Mouse (Mus musculus) stomach, postnatal 0 days (tissue): ENCODE results near the gene Rps11. TPM values are rescaled to one million over a fixed set of nuclear protein-coding genes. Genes with fewer than 3 reads are reported as not detected.

ENCODE experiments used
- ATAC-seq: fragments of 200-750 bp; cut with Nextera tagmentation; 2 replicates; pipeline ENCODE4 v1.8.0; 2017; ENCODE audit not compliant: low FRiP score, low TSS enrichment
- DNase-seq: peaks from one replicate; pipeline ENCODE4 v3.0.0-alpha.2; 2016; ENCODE audit warnings: low spot score
- H3K27ac ChIP-seq: fragments of 300-500 bp; sonication (generic); replicated peaks from 2 replicates; pipeline ENCODE4 v1.5.1; 2014; ENCODE audit warnings: mild to moderate bottlenecking, control low read depth
- H3K27me3 ChIP-seq: fragments of 300-500 bp; sonication (generic); 2 replicates; pipeline ENCODE4 v1.6.1; 2014; ENCODE audit warnings: low read length; ENCODE audit not compliant: control insufficient read depth, insufficient read depth
- H3K36me3 ChIP-seq: fragments of 300-500 bp; sonication (generic); 2 replicates; pipeline ENCODE4 v1.6.1; 2014; ENCODE audit warnings: low read length, mixed read lengths; ENCODE audit not compliant: control insufficient read depth, insufficient read depth
- H3K4me1 ChIP-seq: fragments of 300-500 bp; sonication (generic); replicated peaks from 2 replicates; pipeline ENCODE4 v1.6.1; 2014; ENCODE audit warnings: antibody characterized with exemption; ENCODE audit not compliant: control insufficient read depth, insufficient read depth
- H3K4me2 ChIP-seq: fragments of 300-500 bp; sonication (generic); replicated peaks from 2 replicates; pipeline ENCODE4 v1.6.1; 2014; ENCODE audit warnings: low read depth, mild to moderate bottlenecking, control low read depth, moderate library complexity
- H3K4me3 ChIP-seq: fragments of 300-500 bp; sonication (generic); 2 replicates; pipeline ENCODE4 v1.5.1; 2014; ENCODE audit warnings: low read depth, low read length, control low read depth
- H3K9ac ChIP-seq: fragments of 300-500 bp; sonication (generic); 2 replicates; pipeline ENCODE4 v1.6.1; 2014; ENCODE audit warnings: mild to moderate bottlenecking, low read length, control low read depth, mixed read lengths
- H3K9me3 ChIP-seq: fragments of 300-500 bp; sonication (generic); 2 replicates; pipeline ENCODE4 v1.6.1; 2016; ENCODE audit warnings: low read length; ENCODE audit not compliant: control insufficient read depth
- CTCF ChIP-seq: IDR thresholded peaks from 2 replicates; pipeline ENCODE4 v1.5.1; 2016; ENCODE audit warnings: antibody characterized with exemption, low read depth, mild to moderate bottlenecking, moderate library complexity
- EP300 ChIP-seq: optimal IDR thresholded peaks from 2 replicates; pipeline ENCODE3; 2016; ENCODE audit warnings: antibody characterized with exemption
- WGBS: fragments of 180-500 bp; shearing (Covaris S2); extraction: QIAGEN DNeasy Blood & Tissue Kit; methylation state at CpG from one replicate; pipeline ENCODE4 v1.1.7; 2014; 5-methylcytosine and 5-hydroxymethylcytosine counted together
- polyA plus RNA-seq: library from polyadenylated mRNA; unstranded; fragments of >200 nt; fragmentation: Nextera tagmentation; extraction: Ambion mirVana; gene quantifications from 2 replicates; pipeline ENCODE4 v1.2.1, GENCODE M21; 2015

The Rps11 gene
- polyA plus RNA-seq, 1 experiment from 2014 or later = 1,191 TPM

- Histone ChIP-seq H3K9me3 (no peaks in the 10 kb centered on the region), H3K9ac (peak overlapping the region; percentile 66), H3K27me3 (no peaks in the 10 kb centered on the region), H3K4me2 (peak overlapping the region; percentile 60), H3K4me1 (no peaks in the 10 kb centered on the region), H3K4me3 (peak overlapping the region; percentile 47), H3K36me3 (peaks cover 8% of the 10 kb centered on the region; the same call in 1 of the 2 replicates), H3K27ac (peak overlapping the region; percentile 88)
- TF ChIP-seq EP300 (no peak), CTCF (no peak)
- DNase-seq (no peak), ATAC-seq (no peak)
- WGBS = 69% methylated on average over 13 of the region's 13 CpGs
These were observed 33.8 kb downstream of the Rps11 start for GRCm38 (mm10) chr7:45090251-45090977.

- Histone ChIP-seq H3K4me3 (no peak overlapping the region), H3K4me2 (no peak overlapping the region), H3K9ac (no peak overlapping the region), H3K27ac (no peak overlapping the region), H3K4me1 (no peaks in the 10 kb centered on the region), H3K27me3 (no peaks in the 10 kb centered on the region), H3K36me3 (peaks cover 8% of the 10 kb centered on the region; the same call in 1 of the 2 replicates), H3K9me3 (no peaks in the 10 kb centered on the region)
- TF ChIP-seq CTCF (no peak), EP300 (no peak)
- ATAC-seq (no peak), DNase-seq (no peak)
- 94% methylated on average over 17 of the region's 17 CpGs for WGBS
These were observed 35.6 kb downstream of the Rps11 start for GRCm38 (mm10) chr7:45088597-45088996.

GRCm38 (mm10) chr7:45086084-45086483 lies 38.2 kb downstream of the Rps11 start:
- Histone ChIP-seq H3K36me3 (peaks cover 8% of the 10 kb centered on the region; the same call in 1 of the 2 replicates), H3K9me3 (no peaks in the 10 kb centered on the region), H3K27ac (no peak overlapping the region), H3K9ac (no peak overlapping the region), H3K4me2 (no peak overlapping the region), H3K4me1 (no peaks in the 10 kb centered on the region), H3K27me3 (no peaks in the 10 kb centered on the region), H3K4me3 (no peak overlapping the region)
- ATAC-seq (no peak), DNase-seq (no peak)
- 80% methylated on average over 4 of the region's 4 CpGs for WGBS
- no peak for TF ChIP-seq EP300
- TF ChIP-seq CTCF = peak; percentile 48

- Histone ChIP-seq H3K4me3 (no peak overlapping the region), H3K27me3 (no peaks in the 10 kb centered on the region), H3K4me2 (no peak overlapping the region), H3K4me1 (no peaks in the 10 kb centered on the region), H3K27ac (no peak overlapping the region), H3K9me3 (no peaks in the 10 kb centered on the region), H3K36me3 (peaks cover 5% of the 10 kb centered on the region; the same call in 1 of the 2 replicates), H3K9ac (no peak overlapping the region)
- DNase-seq (no peak), ATAC-seq (0 out of 2 replicates have a peak, but pooled peaks have one; percentile 14)
- no peak for TF ChIP-seq CTCF
- no peak for TF ChIP-seq EP300
- 80% methylated on average over 21 of the region's 22 CpGs for WGBS
These were observed 40.8 kb downstream of the Rps11 start for GRCm38 (mm10) chr7:45083300-45083890.

- 71% methylated on average over 25 of the region's 25 CpGs for WGBS
- no peak overlapping the region for H3K4me2 ChIP-seq
- DNase-seq = no peak
These were observed 41.6 kb downstream of the Rps11 start for GRCm38 (mm10) chr7:45082401-45083299.

More at GRCm38 (mm10) chr7:45082401-45083299, 41.6 kb downstream of the Rps11 start:
- Histone ChIP-seq H3K36me3 (peaks cover 3% of the 10 kb centered on the region; the same call in 1 of the 2 replicates), H3K9me3 (no peaks in the 10 kb centered on the region), H3K9ac (no peak overlapping the region), H3K4me1 (no peaks in the 10 kb centered on the region), H3K4me3 (no peak overlapping the region), H3K27ac (peak overlapping the region; percentile 58), H3K27me3 (no peaks in the 10 kb centered on the region)
- TF ChIP-seq EP300 (no peak), CTCF (0 out of 2 replicates have a peak, but pooled peaks have one; percentile 17)
- no peak for ATAC-seq
